Mouse (Mus musculus) layer of hippocampus, postnatal 36 days (tissue): Measurements from ENCODE around the gene Klhl18. TPM values are rescaled to one million over a fixed set of nuclear protein-coding genes. Genes with fewer than 3 reads are reported as not detected.

Experiments
- DNase-seq, 2 experiments: peaks; one replicate each; pipeline ENCODE4 v3.0.0; 2022
- total RNA-seq, 2 experiments: library from RNA; stranded (reverse); gene quantifications; 2 replicates each; pipeline ENCODE4 v1.2.3; 2021

Klhl18 gene
- 10 to 100 TPM; 24.0 to 25.8 TPM for total RNA-seq

DNA sequence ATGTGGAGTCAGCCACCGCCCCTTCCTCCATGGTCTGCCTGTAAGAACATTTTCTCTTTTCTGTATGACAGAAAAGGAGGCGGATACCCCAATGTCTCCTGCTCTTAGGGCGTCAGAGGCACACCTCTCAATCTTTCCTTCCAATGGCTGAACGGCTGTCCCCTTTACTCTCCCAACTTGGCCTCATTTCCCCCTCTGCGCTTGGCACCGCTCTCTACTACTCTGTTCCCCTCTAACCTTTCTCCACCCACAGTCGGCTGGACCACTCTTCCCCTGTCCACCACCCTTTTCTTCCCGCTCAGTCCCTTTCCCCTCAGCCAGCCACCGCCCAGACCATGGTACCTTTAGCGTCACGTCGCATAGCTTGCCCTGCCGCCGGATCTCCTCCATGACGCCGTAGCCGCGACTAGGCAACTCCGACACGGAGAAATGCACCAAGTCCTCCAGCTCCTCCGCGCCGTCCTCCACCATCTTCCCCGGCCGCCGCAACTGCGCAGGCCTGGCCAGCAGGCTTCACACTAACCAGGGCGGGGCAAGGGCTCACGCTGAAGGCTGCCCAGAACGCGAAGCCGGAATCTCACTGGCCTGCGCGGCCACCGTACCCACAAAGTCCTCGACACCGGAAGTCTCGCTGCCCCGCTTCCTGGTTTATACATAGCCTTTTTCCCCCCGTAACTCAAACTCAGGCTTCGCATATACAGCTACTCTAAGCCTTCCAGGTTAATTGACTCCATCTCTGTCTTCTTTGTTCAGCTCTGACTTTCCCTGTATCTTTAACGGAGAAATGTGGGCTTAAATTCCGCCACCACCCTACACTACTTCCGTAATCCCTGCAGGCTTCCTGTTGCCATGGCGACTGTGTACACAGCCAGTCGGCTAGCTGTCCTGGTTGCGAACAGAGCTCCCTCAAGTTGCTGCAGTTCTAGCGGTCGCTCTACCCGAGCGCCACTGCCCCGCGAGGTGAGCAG lies at the start of gene Klhl18, which contains the start of gene Kif9:
Gene Klhl18, minus strand, starts transcription at position 571 of the 968 bp plus-strand sequence.
Gene Kif9, plus strand, starts transcription at position 835 of the 968 bp plus-strand sequence.
- DNase-seq: peak; percentile 97 to 98

DNA sequence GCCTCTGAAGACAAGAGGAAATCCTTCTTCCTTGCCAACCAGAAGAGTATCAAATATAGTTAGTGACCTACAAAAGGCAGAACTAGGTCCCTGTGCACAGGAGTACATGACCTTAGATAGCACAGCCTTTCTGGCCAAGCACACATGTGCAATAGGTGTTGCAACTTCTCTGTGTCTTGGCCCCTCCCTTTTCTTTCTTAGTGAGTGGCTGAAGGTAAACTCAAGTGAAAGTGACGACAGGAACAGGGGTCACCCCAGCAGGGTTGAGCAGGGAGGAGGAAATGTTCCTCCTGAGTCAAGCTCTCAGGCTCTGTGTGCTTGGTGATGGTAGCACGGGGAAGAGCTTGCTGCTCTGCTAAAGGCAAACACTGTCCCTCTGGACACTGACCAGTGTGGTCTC lies 49.2 kb upstream of the Klhl18 start:
- DNase-seq: no peak

DNA sequence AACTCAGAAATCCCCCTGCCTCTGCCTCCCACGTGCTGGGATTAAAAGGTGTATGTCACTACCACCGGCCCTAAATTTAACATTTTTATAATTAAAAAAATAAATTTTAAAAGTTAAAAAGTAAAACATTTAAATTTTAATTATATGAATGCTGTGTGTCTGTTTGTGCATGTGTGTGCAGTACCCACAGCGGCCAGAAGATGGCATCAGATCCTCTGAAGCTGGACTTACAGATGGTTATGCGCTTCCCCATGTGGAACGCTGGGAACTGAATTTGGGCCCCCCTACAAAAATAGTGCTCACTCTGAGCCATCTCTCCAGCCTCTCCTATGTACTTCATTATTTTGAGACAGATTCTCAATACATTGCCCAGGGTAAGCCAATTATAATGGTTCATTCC lies 14.4 kb upstream of the Klhl18 start:
- DNase-seq: no peak

DNA sequence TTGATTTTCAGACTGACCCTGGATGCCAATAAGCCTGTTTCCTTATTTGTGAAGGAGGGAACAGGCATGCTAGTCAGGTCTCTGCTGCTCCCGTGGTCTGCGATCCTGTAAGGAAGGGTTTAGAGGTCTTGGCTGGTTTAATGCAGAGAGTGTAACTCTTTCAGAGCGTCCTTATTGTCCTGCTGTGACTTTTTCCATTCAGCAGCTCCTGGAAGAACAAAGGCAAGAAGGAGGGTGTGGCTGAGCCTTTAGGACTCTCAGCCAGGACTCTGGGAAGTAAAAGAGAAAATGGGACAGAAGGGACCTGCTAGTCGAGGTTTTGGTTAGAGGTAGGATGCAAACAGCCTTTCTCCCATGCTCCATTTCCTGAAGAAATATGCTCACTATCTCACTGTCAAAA lies 12.3 kb upstream of the Klhl18 start:
- no peak for DNase-seq

DNA sequence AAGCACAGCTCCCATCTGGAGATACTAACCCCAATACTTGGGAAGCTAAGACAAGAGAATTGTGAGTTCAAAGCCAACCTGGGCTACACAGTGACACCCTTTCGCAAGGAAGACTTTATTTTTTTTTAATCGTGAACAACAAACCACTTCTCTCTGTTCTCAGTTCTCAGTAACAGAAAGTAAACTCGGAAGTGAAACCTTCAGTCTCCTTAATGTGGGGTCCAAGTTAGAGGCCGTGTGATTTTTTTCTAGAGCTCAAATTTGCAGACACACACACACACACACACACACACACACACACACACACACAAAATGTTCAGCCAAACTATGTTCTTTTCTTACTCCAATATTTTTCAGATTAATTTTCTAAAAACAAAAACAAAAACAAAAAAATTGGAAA lies 2.1 kb upstream of the Klhl18 start:
- no peak for DNase-seq

DNA sequence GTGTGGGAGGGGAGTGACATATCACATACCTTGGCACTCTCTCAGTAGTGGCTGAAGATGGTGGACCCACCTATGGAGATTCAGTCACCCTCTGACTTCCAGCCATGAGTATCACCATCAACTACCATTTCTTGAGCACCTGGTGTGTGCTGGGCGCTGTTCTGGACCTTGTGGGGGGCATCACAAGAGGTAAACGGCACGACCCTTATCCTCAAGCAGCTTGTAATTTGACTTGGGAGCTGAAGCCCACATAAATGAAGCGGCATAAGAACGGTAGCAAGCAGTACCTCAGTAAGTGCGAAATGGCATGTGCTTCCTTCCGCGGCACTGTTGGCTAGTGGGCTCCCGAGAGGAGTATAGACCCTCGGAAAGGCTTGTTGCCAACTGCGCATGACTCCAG lies 1.5 kb upstream of the Klhl18 start:
- DNase-seq: no peak

DNA sequence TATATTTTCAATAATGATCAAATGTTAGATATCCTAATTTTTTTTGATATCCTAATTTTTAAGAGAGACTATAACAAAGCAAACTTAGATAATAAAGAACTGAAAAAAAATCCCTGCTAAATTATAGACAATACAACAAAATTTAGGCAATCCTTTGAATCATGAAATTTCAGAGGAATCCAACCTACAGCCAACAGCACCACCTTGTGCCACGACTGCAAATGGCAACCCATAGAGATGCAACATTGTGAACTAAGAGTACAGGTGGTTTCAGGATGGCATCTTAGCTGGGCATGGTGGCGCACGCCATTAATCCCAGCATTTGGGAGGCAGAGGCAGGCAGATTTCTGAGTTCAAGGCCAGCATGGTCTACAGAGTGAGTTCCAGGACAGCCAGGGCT lies 10.3 kb downstream of the Klhl18 start:
- DNase-seq: no peak

DNA sequence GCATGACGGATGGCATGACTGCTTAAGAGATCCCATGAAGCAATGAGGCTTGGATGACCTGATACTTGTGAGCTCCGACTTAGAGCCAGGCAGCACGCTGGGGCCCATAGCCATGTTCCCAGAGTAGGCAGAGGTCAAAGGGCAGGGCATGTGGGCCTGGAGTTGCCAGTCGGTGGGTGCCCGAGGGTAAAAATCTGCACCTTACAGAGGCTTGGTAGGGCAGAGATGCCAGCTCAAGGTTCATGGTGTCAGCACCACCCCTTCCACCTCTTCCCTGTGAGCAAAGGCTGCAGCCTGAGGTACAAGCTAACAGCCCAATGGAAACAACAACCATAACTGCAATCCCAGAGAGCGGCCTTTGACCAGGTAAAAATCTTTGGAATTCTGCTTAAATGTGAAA lies 11.2 kb downstream of the Klhl18 start:
- DNase-seq: no peak

DNA sequence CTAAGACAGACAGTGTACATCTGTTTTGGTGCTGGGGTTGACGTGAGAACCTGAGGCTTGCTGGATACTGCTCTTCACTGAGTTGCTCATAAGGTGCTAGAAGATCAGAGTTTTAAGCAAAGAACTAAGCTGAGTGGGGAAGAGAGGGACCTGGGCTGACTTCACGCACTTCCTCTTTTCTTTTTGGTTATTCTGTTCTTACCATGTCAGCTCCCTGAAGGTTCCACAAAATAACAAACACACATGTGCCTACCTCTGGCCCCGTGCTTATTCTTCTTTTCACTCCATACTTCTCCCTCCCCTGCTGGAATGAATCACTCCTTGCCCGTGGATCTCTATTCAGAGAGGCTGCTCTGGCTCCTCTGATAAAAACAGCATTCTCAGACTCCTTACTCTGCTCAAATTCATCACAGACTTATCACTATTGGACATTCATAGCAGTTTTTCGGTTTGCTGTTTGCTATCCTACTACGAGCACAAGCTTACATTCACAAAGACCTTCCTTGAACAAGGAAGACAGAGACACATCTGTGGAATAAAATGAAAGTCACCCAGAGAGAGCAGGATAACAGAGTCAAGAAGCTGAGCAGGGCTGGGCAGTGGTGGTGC lies 12.4 kb downstream of the Klhl18 start:
- DNase-seq: no peak

DNA sequence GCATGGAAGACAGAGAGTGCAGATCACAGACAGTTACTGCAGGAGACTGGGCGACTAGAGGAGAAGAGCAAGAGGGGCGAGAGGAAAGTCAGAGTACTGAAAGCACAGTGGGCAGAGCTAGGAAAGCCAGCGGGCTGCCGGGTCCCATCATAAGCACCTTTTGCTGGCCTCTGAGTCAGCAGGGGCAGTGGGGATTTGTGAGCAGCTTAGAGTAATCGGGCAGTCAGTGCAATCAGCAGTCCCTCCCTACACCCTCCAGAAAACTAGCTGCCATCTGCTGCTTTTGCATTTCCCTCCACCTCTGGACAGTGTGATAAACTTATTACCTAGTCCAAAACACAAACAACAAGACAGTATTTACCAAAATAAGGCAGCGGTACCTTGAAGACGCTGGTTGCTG lies 14.2 kb downstream of the Klhl18 start:
- no peak for DNase-seq

DNA sequence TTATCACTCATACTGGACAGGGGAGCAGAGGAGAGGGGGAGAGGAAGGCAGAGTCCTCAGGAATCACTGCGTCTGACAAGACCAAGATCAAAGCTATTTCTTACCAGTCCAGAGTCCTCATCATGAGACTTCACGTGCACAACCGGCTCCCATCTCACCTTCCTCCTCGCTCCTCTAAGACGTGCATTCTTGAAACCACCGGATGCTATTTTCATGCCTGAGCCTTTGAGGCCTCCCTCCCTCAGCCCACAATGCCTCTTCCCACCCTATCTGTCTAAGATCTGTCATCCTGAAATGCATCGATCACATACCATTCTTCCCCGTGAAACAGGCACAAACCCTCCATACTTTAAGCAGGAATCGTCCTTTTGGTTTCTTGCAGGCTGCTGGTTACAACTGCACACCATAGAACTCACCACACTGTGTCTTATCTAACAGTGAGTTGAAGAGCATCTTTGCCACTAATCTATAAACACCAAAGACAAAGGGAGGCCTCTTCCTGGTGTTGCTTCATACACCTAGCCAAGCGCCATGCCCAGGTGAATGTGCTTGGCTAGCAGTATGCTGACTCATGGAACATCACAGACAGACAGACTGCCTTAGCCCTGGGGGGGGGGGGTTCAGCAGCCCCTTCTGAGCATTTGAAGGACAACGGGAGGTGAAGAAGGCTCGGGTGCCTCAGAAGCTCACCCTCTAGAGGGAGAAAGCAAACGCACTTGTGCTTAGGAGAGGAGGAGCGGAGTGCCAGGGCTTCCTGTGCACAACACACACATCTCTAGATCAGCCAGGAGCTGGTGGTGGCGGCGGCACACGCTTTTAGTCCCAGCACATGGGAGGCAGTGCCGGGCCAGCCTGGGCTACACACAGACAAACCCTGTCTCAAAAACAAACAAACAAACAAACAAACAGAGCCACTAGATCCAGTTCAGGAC lies 15.3 kb downstream of the Klhl18 start:
- no peak for DNase-seq

DNA sequence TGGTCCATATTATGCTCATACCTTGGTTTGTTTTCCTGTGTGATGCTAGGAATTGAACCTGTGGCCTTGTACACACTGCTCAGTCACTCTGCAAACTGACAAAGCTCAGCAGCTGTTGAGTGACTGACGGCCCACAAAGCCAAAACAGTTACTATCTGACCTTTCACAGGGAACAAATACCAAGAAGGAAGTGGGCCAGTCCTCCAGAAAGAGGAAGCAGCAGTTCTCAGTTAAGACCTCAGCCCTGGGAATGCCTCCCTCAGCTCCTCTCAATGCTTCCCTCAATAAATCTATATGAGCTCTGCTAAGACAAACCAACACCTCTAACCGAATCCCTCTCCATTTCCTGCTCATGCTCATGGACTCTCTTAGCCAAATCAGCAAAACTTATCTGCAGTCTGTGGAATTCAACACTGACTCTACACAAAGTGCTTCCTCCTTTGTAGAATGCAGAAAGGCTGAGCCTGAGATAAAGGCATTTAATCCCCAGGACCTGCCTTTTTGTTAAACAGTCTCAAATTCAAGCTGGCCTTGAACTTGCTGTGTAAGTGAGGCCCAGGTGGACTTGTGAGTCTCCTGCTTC lies 17.3 kb downstream of the Klhl18 start:
- DNase-seq: no peak

DNA sequence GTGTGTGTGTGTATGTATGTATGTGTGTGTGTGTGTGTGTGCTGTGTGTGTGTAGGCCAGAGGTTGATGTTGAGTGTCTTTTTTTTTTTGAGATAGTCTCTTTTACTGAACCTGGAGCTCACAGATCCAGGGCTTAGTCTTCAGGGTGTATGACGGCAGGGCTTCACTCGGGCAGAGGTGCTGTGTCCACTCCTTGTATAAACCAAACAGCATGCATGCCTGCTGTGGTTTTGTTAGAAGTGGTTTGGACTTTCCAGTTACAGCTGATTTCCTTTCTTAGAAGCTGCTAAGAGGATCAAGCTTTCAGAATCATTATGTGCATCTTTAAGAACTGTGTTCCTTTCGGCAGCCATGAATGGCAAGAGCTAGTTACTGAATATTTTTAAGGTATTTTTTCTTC lies 18.6 kb downstream of the Klhl18 start:
- DNase-seq: no peak

DNA sequence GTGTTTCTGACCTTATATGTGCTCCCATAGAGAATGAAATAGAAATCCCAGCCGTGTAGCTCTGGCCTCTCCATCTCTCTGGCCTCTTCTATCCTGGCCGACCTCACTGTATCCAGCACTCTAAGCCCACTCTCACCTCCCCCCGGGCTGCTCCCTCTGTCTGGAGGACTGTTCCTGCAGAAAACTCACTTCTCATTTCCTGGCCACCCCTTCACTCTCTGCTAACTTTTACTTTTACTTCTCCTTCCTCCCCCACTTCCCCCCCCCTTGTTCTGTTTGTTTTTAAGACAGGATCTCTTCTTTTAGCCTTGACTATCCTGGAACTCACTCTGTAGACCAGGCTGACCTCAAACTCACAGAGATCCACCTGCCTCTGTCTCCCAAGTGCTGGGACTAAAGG lies 24.0 kb downstream of the Klhl18 start:
- no peak for DNase-seq

DNA sequence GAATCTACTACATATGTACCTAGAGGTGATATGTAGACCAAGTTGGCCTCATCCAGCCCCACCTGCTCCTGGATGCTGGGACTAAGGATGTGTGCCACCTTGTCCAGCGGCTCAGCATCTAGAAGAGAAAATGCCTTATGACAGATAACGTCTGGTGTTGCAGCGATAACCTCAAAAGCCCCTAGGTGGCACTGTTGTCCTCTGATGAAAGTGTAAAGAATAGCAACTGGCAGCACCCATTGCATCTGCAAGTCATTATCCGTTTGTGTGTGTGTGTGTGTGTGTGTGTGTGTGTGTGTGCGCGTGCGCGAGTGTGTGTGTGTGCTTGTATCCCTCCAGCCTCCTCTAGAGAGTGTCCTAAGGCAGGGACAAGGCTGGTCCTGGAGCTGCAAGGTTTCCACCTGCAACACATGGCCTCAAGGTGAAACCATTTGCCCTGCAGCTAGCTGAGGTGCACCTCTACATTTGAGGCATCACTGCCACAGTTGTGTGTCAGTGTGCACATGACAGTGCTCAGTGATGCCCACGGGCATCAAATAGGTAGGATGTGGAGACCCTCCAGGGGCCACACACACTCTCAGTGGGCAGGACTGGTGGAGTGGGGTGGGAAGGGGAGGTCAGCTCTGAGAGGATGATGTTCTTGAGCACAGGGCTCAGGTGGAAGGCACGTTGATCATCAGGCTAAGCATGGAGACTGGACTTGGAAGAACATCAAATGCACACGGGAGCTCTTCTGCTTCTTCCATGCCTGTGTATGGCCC lies 27.5 kb downstream of the Klhl18 start:
- DNase-seq: peak; percentile 64

DNA sequence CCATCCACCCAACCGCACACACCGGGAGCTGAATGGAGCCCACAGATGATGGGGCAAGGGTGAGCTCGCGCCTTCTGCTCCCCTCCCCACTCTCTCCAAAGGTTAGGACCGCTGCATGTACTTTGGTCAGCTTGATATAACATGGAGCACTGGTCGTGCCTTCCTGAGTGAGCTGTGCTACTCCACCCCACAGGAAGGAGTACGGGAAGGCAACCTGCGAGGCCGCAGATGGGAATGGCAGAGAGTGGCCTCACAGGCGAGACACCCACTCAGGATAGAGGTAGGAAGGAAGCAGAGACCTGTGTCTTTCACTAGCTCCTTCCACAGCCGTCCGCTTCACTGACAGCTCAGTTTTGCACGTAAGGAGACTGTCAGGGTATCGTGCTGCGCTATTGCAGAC lies 28.1 kb downstream of the Klhl18 start:
- DNase-seq: no peak

DNA sequence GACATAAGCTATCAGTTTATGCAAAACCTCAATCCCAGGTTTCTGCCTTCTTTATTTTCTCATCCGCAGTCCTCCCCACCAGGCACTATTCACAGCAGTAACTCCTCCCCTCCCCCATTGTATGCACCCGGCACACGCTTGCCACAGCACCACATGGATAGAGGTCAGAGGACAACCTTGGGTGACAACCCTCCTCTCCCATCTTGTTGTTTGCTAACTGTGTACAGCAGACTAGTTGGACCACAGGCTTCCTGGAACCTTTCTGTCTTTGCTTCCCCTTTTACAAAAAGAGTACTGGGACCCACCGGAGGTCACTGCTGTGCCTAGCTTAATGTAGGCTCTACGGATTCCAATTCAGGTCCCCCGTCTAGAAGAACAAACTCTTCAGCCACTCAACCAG lies 35.9 kb downstream of the Klhl18 start:
- DNase-seq: no peak

DNA sequence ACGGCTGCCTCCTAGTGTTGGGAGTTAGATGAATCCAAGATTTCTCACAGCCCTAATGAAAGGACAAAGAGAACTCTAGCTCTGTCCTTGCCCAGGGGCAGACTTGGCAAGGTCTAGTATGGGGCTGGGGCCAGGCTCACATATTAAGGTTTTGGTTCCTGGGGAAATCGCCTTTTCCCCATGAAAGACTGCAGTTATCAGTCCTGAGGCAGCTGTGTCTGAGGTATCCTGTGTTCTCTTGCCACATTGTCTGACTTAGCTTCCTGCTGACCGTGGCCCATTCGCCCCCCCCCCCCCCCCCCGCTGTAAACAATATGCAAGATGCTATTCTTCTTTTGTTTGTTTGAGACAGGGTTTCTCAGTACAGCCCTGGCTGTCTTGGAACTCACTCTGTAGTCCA lies 36.4 kb downstream of the Klhl18 start:
- DNase-seq: no peak

DNA sequence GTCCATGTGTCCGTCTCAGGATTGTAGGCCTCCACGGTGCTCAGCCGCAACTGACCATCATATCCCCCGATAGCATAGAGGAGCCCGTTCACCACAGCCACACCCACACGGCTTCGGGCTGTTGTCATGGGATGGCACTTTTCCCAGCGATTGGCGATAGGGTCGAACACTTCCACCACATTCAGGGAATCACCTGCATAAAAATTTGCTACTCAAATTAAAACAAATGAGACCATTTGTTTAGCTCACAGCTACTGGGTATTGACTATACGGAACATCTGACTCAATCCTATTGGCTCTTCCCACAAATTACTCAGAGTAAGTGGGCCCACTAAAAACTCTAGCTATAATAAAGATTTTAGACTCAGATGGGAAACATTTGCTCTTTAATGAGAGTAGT lies 40.5 kb downstream of the Klhl18 start:
- no peak for DNase-seq

DNA sequence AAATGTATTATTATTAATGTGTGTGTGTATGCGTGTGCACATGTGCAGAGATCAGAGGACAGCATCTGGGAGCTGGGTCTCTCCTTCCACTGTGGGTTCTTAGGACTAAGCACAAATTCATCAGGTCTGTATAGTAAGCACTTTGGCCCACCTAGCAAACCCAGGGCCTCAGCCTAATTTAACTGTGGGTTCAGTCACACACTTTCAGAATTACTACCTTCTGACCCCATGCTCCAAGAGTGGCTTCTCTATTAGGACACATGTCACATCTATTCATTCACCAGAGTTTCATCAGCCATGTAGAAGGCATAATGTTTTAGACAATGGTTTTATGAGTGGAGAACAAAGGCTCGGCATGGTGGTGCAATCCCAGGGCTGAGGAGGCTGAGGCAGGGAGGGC lies 43.4 kb downstream of the Klhl18 start:
- DNase-seq: no peak

DNA sequence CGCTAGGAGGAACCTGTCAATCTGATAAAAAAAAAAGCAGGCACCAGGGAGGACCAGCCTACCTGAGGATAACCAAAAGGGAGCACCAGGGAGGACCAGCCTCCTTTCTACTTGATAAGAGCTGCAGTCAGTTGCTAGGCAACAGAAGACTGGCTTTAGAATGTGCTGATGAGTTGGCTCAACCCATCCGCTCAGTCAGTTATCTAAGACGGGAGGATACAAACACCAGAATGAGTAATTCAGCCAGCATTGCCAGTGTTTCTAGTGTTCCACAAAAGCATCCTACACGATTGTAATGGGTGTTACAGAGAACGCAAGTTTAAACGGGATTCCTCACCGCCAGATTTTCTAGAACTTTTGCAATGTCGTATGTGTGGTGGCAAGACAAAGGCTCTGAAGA lies 45.3 kb downstream of the Klhl18 start:
- peak; percentile 36 to 44 for DNase-seq
